19 mouse cellular contexts compared by ENCODE assay signal in the genomic region with DNA sequence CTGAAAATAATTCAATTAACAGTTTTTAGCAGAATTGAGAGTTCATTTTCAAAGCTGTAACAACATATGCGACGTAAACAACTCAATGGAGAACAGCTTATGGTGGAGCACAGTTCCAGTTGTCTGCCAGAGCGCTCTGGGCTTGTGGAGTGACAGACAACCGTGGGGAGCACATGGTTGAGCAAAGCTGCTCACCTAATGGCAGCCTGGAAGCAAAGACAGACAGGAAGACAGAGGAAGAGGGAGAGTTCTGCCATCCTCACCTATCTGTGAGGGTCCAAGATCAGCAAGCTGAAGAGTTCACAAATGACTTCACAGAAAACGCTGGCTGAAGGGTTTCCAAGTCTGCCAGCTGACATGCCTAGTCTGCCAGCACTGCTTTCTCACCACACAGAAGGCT.
A peak's percentile ranks its signal among the peaks of the same experiment; 100 is the strongest.
DNase-seq lines count a peak whose midpoint lies in the region; ATAC-seq and TF ChIP-seq lines count a peak whose summit lies in the region.
"Had no signal": no experiment of that assay in that cellular context is flagged by ENCODE, and none has a peak within 500 bp of the region (broad histone marks: within the 10 kb centered on the region; RNA-seq: fewer than 3 reads in every experiment).

No protein-coding gene starts in this region.

- H3K36me3 ChIP-seq in forebrain, embryonic 14.5 days (ENCODE audit: control insufficient read depth, insufficient read depth, low read length): no peaks in the 10 kb centered on the region
- no peaks in the 10 kb centered on the region for H3K36me3 ChIP-seq in forebrain, embryonic 10.5 days (replicated peaks)
- H3K36me3 ChIP-seq in MEL (ENCODE audit: control insufficient read depth in 1 of 2, insufficient read depth in 2 of 2, low read length in 2 of 2): no peaks in the 10 kb centered on the region
- H3K36me3 ChIP-seq: embryonic facial prominence, embryonic 15.5 days; heart, embryonic 12.5 days; hindbrain, embryonic 10.5 days; intestine, embryonic 15.5 days had no signal

- peak; percentile 71; the same call in 1 of the 2 replicates for ATAC-seq in forebrain, embryonic 14.5 days
- ATAC-seq: intestine, embryonic 15.5 days had no signal

- no peaks in the 10 kb centered on the region for H3K9me3 ChIP-seq in forebrain, embryonic 14.5 days (replicated peaks; ENCODE audit: control insufficient read depth, low read length)
- no peaks in the 10 kb centered on the region for H3K9me3 ChIP-seq in forebrain, embryonic 10.5 days
- no peaks in the 10 kb centered on the region for H3K9me3 ChIP-seq in MEL (replicated peaks; ENCODE audit: insufficient read depth, low read length)
- H3K9me3 ChIP-seq: embryonic facial prominence, embryonic 15.5 days; heart, embryonic 12.5 days; hindbrain, embryonic 10.5 days; intestine, embryonic 15.5 days had no signal

- peak; percentile 61 for DNase-seq in forebrain, embryonic 14.5 days (ENCODE audit: low spot score)
- DNase-seq in forebrain, embryonic 10.5 days (ENCODE audit: extremely low spot score, low spot score): no peak
- DNase-seq in layer of hippocampus, postnatal 14 days (ENCODE audit: low spot score in 2 of 2): peak; percentile 4 to 26
- DNase-seq in layer of hippocampus, adult 9-10 months (ENCODE audit: low spot score): no peak
- peak; percentile 17 for DNase-seq in MEL (ENCODE audit: low read depth, low spot score)
- DNase-seq in brain, embryonic 14.5 days (ENCODE audit: low read depth): peak; percentile 74
- DNase-seq in embryo, embryonic 9.5 days (ENCODE audit: extremely low spot score): no peak
- no peak for DNase-seq in embryo, embryonic 11 days
- DNase-seq: adrenal gland, adult 8-10 months; cerebellum, adult 8-10 months; cerebellum, postnatal 36 days; gastrocnemius, adult 2 months; gastrocnemius, postnatal 25 days had no signal

- no peak overlapping the region for H3K9ac ChIP-seq in forebrain, embryonic 14.5 days (ENCODE audit: low read length)
- no peak overlapping the region for H3K9ac ChIP-seq in MEL (ENCODE audit: control insufficient read depth, low read depth, low read length, poor library complexity, severe bottlenecking)
- H3K9ac ChIP-seq: embryonic facial prominence, embryonic 15.5 days; heart, embryonic 12.5 days; hindbrain, embryonic 14.5 days; intestine, embryonic 15.5 days had no signal

- no peak for TF ChIP-seq RAD21 in MEL (IDR thresholded peaks at IDR 0.05; ENCODE audit: low read depth, low read length)

- no peaks in the 10 kb centered on the region for H3K27me3 ChIP-seq in forebrain, embryonic 14.5 days (replicated peaks; ENCODE audit: control insufficient read depth, insufficient read depth, low read length)
- no peaks in the 10 kb centered on the region for H3K27me3 ChIP-seq in forebrain, embryonic 10.5 days (ENCODE audit: poor library complexity, severe bottlenecking)
- H3K27me3 ChIP-seq in MEL (ENCODE audit: control insufficient read depth in 1 of 2, insufficient read depth in 2 of 2, low read length in 2 of 2): no peaks in the 10 kb centered on the region
- H3K27me3 ChIP-seq: embryonic facial prominence, embryonic 15.5 days; heart, embryonic 12.5 days; intestine, embryonic 15.5 days had no signal

- 72% methylated on average over 5 of the region's 5 CpGs for WGBS in forebrain, embryonic 14.5 days
- WGBS in forebrain, embryonic 10.5 days: 86% methylated on average over 5 of the region's 5 CpGs

- H3K27ac ChIP-seq in forebrain, embryonic 14.5 days (ENCODE audit: low read depth, low read length): no peak overlapping the region
- no peak overlapping the region for H3K27ac ChIP-seq in forebrain, embryonic 10.5 days
- H3K27ac ChIP-seq in MEL (ENCODE audit: control insufficient read depth, low read depth, low read length): no peak overlapping the region
- H3K27ac ChIP-seq: embryonic facial prominence, embryonic 15.5 days; gastrocnemius, adult 2 months; hindbrain, embryonic 10.5 days; hindbrain, embryonic 14.5 days; intestine, embryonic 15.5 days had no signal

- no peaks in the 10 kb centered on the region for H3K4me1 ChIP-seq in forebrain, embryonic 14.5 days (ENCODE audit: control insufficient read depth, insufficient read depth, low read length)
- H3K4me1 ChIP-seq in forebrain, embryonic 10.5 days: no peaks in the 10 kb centered on the region
- peaks cover 0 to 3% of the 10 kb centered on the region in 2 experiments; a peak in 1 of 4 replicates for H3K4me1 ChIP-seq in MEL (ENCODE audit: control insufficient read depth in 1 of 2, insufficient read depth in 2 of 2, low read length in 2 of 2)
- H3K4me1 ChIP-seq: embryonic facial prominence, embryonic 15.5 days; heart, embryonic 12.5 days; hindbrain, embryonic 10.5 days; intestine, embryonic 15.5 days had no signal

- H3K4me2 ChIP-seq in forebrain, embryonic 14.5 days (ENCODE audit: low read length): no peak overlapping the region
- H3K4me2 ChIP-seq: embryonic facial prominence, embryonic 15.5 days; heart, embryonic 12.5 days; hindbrain, embryonic 14.5 days; intestine, embryonic 15.5 days had no signal

- H3K4me3 ChIP-seq in forebrain, embryonic 14.5 days (ENCODE audit: low read depth, low read length): no peak overlapping the region
- H3K4me3 ChIP-seq in forebrain, embryonic 10.5 days: no peak overlapping the region
- no peak overlapping the region for H3K4me3 ChIP-seq in MEL (ENCODE audit: control insufficient read depth in 1 of 2, insufficient read depth in 1 of 2, low read depth in 2 of 2, low read length in 2 of 2)
- H3K4me3 ChIP-seq: embryonic facial prominence, embryonic 15.5 days; erythroblast, embryonic 14.5 days; gastrocnemius, adult 2 months; heart, embryonic 12.5 days; hindbrain, embryonic 10.5 days; intestine, embryonic 15.5 days had no signal

- no peak for TF ChIP-seq POLR2A in MEL (IDR thresholded peaks at IDR 0.05; ENCODE audit: control insufficient read depth in 1 of 2, insufficient read depth in 1 of 2, low read depth in 1 of 2, low read length in 2 of 2, poor library complexity in 1 of 2)
- no peak for TF ChIP-seq POLR2A in brain, embryonic 14.5 days (IDR thresholded peaks at IDR 0.05; ENCODE audit: borderline replicate concordance, extremely low read depth, insufficient read depth, insufficient read length, poor library complexity, severe bottlenecking)

- TF ChIP-seq EP300 in MEL (IDR thresholded peaks at IDR 0.05; ENCODE audit: low read depth in 1 of 2, low read length in 2 of 2): no peak

- TF ChIP-seq CTCF in MEL (IDR thresholded peaks at IDR 0.05 in 2 of 3, conservative IDR thresholded peaks at IDR 0.05 in 1 of 3; ENCODE audit: control insufficient read depth in 1 of 3, insufficient read depth in 1 of 3, low read depth in 2 of 3, low read length in 3 of 3, poor library complexity in 1 of 3, severe bottlenecking in 1 of 3): no peak
- TF ChIP-seq CTCF in brain, embryonic 14.5 days (IDR thresholded peaks at IDR 0.05; ENCODE audit: borderline replicate concordance, extremely low read depth, insufficient read depth, insufficient read length): no peak

- H3K79me2 ChIP-seq in MEL (ENCODE audit: control insufficient read depth, insufficient read depth, low read length, poor library complexity): no peaks in the 10 kb centered on the region

TF ChIP-seq in MEL, 35 proteins besides CTCF, POLR2A, EP300 and RAD21:
- TF ChIP-seq GATA1 (IDR thresholded peaks at IDR 0.05; ENCODE audit: low read depth, low read length): no peak
- no peak for TF ChIP-seq HCFC1 (IDR thresholded peaks at IDR 0.05; ENCODE audit: low read depth, low read length)
- no peak for TF ChIP-seq ZMIZ1 (IDR thresholded peaks at IDR 0.05; ENCODE audit: low read depth, low read length)

Comparison
In these comparisons a context has a peak if more than half of its experiments do, and no peak if none do; other contexts are left out.
1. DNase-seq: peak in forebrain, embryonic 14.5 days (single experiment), layer of hippocampus, postnatal 14 days (2 of 2), MEL (single experiment) and brain, embryonic 14.5 days (single experiment); none in forebrain, embryonic 10.5 days (single experiment), layer of hippocampus, adult 9-10 months (single experiment), embryo, embryonic 9.5 days (single experiment) and embryo, embryonic 11 days (single experiment).